Mouse (Mus musculus) embryonic fibroblast, embryonic 13.5 days (primary cell): ENCODE results near the gene Gng2.

Experiments used
- CTCF ChIP-seq: IDR thresholded peaks from 2 replicates; pipeline ENCODE4 v1.5.1; 2011; ENCODE audit warnings: mild to moderate bottlenecking, control low read depth, low read length, moderate library complexity, borderline replicate concordance; ENCODE audit not compliant: insufficient read depth
- POLR2A ChIP-seq: IDR thresholded peaks from 2 replicates; pipeline ENCODE4 v1.6.1; 2011; ENCODE audit warnings: low read depth, mild to moderate bottlenecking, control low read depth, low read length, moderate library complexity

DNA sequence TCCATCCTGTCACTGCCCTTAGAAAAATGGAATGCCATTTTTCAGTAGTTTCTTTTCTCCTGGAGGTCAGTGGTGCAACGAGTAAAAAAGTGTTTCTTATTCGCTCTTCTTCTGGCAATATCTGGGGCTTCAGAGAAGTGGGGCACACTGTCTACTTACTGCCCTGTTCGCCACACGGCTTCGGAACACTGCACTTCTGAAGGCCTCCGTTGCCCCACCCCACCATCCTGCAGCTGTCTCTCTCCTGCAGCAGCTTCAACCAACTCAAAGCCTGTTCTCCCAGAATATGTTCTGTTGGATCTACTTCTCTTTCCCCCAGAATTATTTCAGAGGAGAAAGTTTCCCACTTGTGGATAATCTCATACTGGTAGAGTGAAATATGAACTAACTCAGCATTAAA lies 52.3 kb downstream of the Gng2 start:
- no peak for TF ChIP-seq POLR2A
- no peak for TF ChIP-seq CTCF
